Mouse (Mus musculus): ENCODE measurements at regions not wholly inside any gene's neighbourhood (a gene's known extent, or its start where the extent isn't known, plus 50 kb on each side); places are given as distances from the start of the nearest gene placed in this dataset.

DNA sequence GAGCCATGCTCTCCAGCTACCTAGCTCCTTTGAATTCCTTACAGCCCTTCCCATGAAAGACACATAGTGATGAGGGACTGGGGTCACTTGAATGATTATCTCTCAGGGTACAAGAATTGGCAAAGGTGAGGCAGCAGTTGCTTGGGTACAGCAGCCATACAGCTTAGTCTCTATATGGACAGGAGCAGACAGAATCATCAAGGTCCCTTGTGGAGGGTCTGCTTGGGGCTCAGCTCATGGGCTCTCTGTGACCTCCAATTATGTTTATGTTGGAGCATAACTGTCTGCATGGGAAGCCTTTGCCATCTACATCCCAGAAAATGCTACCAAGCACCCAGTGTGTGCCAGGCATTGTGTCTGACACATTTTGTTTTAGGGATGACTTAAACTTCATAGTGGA, 118.4 kb upstream of the Lhcgr start:
- DNase-seq (ENCODE audit: low spot score) = no peak

DNA sequence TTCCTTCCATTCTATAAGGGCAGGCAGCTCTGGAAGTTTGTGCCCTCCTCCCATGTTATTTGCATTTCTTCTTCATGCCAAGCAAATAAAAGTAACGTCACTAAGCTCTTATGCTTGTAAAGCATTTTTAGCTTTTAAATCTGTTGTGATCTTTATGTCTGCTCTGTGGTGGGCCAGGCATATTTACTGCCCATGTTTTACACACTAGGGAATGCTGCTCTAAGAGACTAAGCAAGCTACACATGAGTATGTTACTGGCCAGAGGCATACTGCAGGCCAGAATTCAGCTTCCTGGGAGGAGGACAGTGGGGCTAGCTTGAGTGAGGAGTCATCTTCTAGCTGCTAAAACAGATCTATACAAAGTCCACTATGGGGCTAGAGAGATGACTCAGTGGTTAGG, 110.0 kb upstream of the Lhcgr start:
- DNase-seq (ENCODE audit: low spot score) = no peak

DNA sequence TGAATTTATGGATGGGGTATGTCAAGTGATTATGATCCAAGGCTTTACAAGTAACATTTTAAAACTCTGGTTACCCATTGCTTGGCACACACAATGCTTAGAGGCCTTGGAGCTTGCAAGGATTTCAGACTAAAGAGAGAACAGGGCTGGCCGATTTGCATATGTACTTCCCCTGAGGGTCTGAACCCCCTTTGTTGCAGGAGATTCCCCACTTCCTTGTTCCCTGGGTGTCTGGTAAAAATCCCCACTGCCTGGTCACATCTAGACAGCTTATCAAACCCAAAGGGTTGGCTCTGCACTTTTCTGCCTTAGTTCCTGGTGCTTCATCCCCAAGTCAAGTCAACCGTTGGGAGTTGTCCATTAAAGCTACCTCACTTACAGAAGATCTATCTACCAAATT, 109.1 kb upstream of the Lhcgr start:
- no peak for DNase-seq (ENCODE audit: low spot score)

- DNase-seq (ENCODE audit: low spot score) = no peak
Observed at GRCm38 (mm10) chr17:88898705-88899668, 107.2 kb upstream of the Lhcgr start.

GRCm38 (mm10) chr17:88893451-88893850, 101.7 kb upstream of the Lhcgr start:
- DNase-seq (ENCODE audit: low spot score) = no peak

DNA sequence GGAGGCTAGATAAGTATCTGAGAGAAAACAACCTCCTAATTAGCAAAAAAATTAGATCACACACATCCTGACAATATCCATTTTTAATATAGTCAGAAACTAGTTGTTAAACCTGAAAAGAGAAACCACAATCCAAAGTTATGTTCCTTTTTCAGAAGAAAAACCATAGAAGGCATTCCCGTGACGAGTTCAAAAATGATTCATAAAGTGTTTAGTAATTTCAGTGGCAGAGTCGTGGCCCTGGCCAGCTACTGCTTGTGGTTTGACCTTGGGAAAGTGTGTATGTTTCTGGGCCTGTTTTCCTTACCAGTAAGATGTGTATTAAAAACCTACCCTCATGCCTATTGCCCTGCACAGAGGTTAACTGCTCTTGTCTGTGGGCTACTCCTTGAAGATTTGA, 93.7 kb upstream of the Lhcgr start:
- no peak for DNase-seq (ENCODE audit: low spot score)

- DNase-seq (ENCODE audit: low spot score) = no peak
Observed at GRCm38 (mm10) chr17:88879736-88880135, 87.9 kb upstream of the Lhcgr start.

DNA sequence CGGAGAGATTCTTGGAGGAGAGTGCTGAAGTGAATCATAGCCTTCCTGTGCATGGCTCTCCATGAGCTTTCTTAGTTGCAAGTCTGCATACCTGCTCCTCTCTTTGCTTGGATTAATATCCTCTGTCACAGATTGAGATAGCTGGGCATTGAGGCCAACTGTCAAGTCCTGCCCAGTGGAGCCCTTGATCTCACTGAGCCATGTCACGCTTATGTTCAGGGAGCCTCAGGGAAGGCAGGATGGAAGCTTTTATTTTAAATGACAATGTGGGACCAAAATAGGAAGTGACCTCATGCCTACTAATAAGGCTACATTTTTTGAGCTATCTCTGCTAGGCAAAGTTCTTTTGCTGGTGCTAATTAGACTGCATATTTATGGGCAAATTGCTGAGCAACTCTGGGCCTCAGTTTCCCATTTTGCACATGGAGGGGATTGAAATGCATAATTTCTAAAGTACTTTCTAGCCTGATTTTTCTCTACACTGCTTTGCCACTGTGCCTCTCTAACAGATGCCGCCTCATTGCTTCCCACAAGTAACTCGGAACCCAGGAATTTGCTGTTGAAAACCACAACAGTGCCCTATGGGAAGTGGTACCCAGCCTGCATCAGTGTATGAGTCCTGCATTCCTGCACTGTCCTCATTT, 78.7 kb upstream of the Lhcgr start:
- DNase-seq (ENCODE audit: low spot score) = no peak

DNA sequence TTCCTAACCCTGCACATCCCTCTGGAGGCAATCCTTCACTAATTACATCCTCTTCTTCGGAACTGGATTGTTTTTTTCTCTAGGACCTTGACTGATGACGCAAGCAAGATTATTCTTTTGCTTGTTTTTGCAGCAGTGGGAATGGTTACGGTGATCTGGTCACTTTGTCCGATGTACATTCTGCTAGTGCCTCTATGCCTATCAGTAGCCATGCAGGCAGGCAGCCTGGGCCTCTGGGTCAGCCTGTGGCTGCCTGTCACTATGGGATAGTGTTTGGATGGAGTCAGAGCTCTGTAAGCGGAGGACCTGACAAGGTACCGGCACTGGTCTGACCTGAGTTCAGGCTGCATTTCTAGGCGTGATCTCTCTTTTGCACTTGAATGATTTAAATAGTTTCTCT, 72.8 kb upstream of the Lhcgr start:
- no peak for DNase-seq (ENCODE audit: low spot score)

DNA sequence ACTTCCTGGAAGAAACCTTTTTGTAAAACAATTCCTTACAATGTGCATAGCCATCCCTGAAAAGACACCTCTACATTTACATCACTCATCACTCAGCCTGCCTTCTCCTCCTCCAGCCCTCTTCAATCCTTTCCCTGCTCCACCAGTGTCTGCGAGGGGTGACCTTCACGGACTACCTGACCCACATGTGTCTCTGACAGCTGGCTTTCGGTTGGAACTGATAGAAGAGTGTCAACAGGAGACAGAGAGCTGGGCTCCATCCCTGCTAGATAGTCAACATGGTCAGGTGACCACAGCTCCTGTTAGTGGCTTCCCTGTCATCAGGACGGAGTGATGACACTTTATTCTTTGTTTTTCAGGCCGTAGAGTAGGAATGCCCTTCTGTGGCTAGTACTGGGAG, 72.4 kb upstream of the Lhcgr start:
- no peak for DNase-seq (ENCODE audit: low spot score)

- no peak for DNase-seq (ENCODE audit: low spot score)
Observed at GRCm38 (mm10) chr17:88861128-88861527, 69.3 kb upstream of the Lhcgr start.

- no peak for DNase-seq (ENCODE audit: low spot score)
Observed at GRCm38 (mm10) chr17:88860576-88860975, 68.8 kb upstream of the Lhcgr start.

- DNase-seq (ENCODE audit: low spot score) = peak; percentile 40
Observed at GRCm38 (mm10) chr17:88858666-88859065, 66.9 kb upstream of the Lhcgr start.

DNA sequence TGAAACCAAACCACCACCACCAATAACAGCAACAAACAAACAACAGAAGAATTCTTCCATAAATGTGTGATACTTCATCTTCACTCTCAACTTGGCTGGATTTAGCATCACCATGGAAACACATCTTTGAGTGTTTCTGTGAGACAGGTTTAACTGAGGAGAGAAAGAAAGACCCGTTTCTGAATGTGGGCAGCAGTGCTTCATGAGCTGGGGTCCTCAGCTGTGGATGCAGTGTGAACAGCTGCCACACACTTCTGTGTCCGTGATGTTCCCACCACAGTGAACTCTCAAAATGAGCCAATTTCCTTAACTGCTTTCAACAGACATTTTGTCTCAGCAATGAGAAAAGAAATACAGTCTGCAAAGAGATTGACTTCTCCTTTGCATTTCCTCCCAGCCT, 55.5 kb upstream of the Lhcgr start:
- no peak for DNase-seq (ENCODE audit: low spot score)

- DNase-seq (ENCODE audit: low spot score) = no peak
Observed at GRCm38 (mm10) chr17:88845278-88845677, 53.5 kb upstream of the Lhcgr start.

Data from urinary bladder, postnatal 14 days (tissue).